Mouse (Mus musculus) spleen, adult 2 months (tissue): ENCODE measurements around the gene Pde4d. TPM values are rescaled to one million over a fixed set of nuclear protein-coding genes. Genes with fewer than 3 reads are reported as not detected.
A peak's percentile ranks its signal among the peaks of the same experiment; 100 is the strongest.
"Not testable (repeated sequence)": the region's sequence is repeated elsewhere in the genome, so short reads cannot be mapped to it uniquely, and the experiment has no call there.

ENCODE experiments used
- DNase-seq, 2 experiments: peaks; one replicate each; pipeline versions ENCODE4 v3.0.0 to v3.0.0-alpha.2; 2012 to 2021; ENCODE audit warnings: low spot score in 2 of 2, low read depth in 1 of 2
- H3K27ac ChIP-seq: fragments of 200-500 bp; 2 replicates; pipeline ENCODE4 v1.5.1; 2012; ENCODE audit warnings: low read length, inconsistent platforms; ENCODE audit not compliant: insufficient read depth
- H3K27me3 ChIP-seq: fragments of 200-500 bp; 2 replicates; pipeline ENCODE4 v1.6.1; 2012; ENCODE audit warnings: mild to moderate bottlenecking, moderate library complexity, low read length, inconsistent platforms; ENCODE audit not compliant: control insufficient read depth, insufficient read depth
- H3K36me3 ChIP-seq: fragments of 200-500 bp; 2 replicates; pipeline ENCODE4 v1.6.1; 2012; ENCODE audit warnings: mild to moderate bottlenecking, low read length, inconsistent platforms; ENCODE audit not compliant: control insufficient read depth, insufficient read depth
- H3K4me1 ChIP-seq: fragments of 200-500 bp; 2 replicates; pipeline ENCODE4 v1.6.1; 2011; ENCODE audit warnings: inconsistent platforms; ENCODE audit not compliant: control insufficient read depth, insufficient read depth, insufficient read length
- H3K4me3 ChIP-seq: fragments of 200-500 bp; 2 replicates; pipeline ENCODE4 v1.5.1; 2011; ENCODE audit warnings: mild to moderate bottlenecking, inconsistent platforms; ENCODE audit not compliant: insufficient read depth, insufficient read length; ENCODE audit errors: extremely low read depth
- CTCF ChIP-seq: fragments of 200-500 bp; IDR thresholded peaks from 2 replicates; pipeline ENCODE4 v1.5.1; 2011; ENCODE audit warnings: mild to moderate bottlenecking, inconsistent platforms; ENCODE audit not compliant: insufficient read depth, insufficient read length, insufficient replicate concordance; ENCODE audit errors: extremely low read depth
- POLR2A ChIP-seq: fragments of 200-500 bp; IDR thresholded peaks from 2 replicates; pipeline ENCODE4 v1.6.1; 2011; ENCODE audit warnings: low read depth, low read length, inconsistent platforms
- WGBS: fragments of 180-500 bp; shearing (Covaris S2); methylation state at CpG from one replicate; pipeline ENCODE4 v1.1.7; 2018; 5-methylcytosine and 5-hydroxymethylcytosine counted together
- polyA plus RNA-seq: library from polyadenylated mRNA; depleted of rRNA; stranded (reverse); fragments of >200 nt; gene quantifications from 2 replicates; pipeline ENCODE4 v1.2.3, GENCODE M21; 2012

Pde4d gene
- polyA plus RNA-seq, 1 experiment = 4.8 TPM

- TF ChIP-seq CTCF = no peak
- TF ChIP-seq POLR2A = no peak
- no peak for DNase-seq
- Histone ChIP-seq H3K4me1 (no peaks in the 10 kb centered on the region), H3K27ac (no peak overlapping the region), H3K27me3 (no peaks in the 10 kb centered on the region), H3K36me3 (no peaks in the 10 kb centered on the region), H3K4me3 (no peak overlapping the region)
- WGBS = 95% methylated on average over 4 of the region's 4 CpGs
Measured at GRCm38 (mm10) chr13:109891910-109892265, 1442.1 kb downstream of the Pde4d start.

DNA sequence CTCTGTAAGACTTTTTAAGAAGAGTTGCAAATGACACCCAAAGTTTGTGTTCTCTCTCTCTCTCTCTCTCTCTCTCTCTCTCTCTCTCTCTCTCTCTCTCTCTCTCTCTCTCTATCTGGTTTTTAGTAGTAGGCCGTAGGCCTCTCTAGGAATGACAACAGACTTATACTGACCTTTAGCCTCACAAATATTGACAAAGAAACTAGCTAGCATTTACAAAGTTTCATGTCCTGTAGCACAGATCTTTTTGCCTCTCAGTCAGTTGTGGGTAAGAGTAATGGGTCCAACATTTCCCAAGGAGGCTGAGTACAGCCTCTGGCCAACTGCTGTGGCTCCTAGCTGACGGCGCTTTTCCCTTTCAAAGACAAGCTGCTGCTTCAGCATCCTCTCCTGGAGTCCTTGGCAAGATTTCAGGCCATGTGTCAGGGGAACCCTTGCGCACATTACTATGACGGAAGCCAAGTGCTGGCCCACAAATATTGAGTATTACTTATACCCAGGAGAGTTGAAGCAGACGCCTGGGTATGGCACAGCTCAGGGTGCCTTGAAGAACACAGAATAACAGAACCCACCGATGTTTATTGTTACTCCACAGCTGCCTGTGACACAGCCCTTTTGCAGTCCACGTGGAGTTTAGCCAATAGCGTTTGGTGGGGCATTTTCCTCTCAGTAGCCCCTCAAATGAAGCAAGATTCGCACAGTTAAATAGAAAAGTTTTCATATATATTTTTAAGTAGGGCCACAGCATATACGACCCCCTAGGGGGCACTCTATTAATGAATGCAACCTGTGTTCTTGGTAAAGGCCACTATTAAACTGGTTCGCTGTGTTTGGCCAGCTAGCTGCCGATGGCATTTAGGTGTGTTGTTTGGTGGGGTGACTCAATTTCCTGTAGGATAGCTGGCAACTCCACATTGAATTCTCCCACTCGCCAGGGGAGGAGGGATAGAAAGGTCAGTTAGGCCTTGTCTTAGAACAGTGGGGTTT, 1450.0 kb downstream of the Pde4d start:
- no peak for DNase-seq
- Histone ChIP-seq H3K36me3 (no peaks in the 10 kb centered on the region), H3K27ac (no peak overlapping the region), H3K4me1 (no peaks in the 10 kb centered on the region), H3K4me3 (no peak overlapping the region), H3K27me3 (no peaks in the 10 kb centered on the region)
- no peak for TF ChIP-seq POLR2A
- TF ChIP-seq CTCF = no peak
- WGBS = 85% methylated on average over 14 of the region's 14 CpGs

DNA sequence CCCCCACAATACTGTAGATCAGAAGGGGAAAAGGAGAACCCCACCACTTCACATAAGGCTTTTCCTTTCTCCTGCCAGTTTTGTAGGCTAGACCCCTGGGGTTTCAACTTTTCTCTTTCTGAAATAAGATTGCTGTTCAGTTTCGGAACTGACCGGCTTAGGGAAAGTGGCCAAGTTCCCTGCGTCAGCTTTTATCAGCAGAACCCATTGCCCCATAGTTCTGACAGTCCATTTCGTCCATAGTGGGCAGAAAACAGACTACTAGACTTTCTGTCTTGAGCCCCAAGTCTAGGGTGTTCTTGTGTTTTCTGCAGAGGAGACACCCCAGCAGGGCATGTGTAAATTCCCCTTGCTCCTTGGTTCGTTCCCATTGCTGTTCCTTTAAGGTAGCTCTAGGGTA, 1452.1 kb downstream of the Pde4d start:
- 82% methylated on average over 5 of the region's 5 CpGs for WGBS
- no peak for TF ChIP-seq CTCF
- no peak for TF ChIP-seq POLR2A
- Histone ChIP-seq H3K36me3 (no peaks in the 10 kb centered on the region), H3K4me3 (no peak overlapping the region), H3K4me1 (no peaks in the 10 kb centered on the region), H3K27me3 (no peaks in the 10 kb centered on the region), H3K27ac (no peak overlapping the region)
- no peak for DNase-seq

GRCm38 (mm10) chr13:109902460-109902854, 1452.7 kb downstream of the Pde4d start:
- H3K36me3 ChIP-seq, H3K4me1 ChIP-seq, H3K27me3 ChIP-seq: not testable (repeated sequence)
- H3K27ac ChIP-seq = peak overlapping the region; percentile 81
- peak in 1 of 2 experiments; percentile 49 for DNase-seq
- H3K4me3 ChIP-seq = peak overlapping the region; percentile 72
- under 1% methylated on average over 28 of the region's 28 CpGs for WGBS

GRCm38 (mm10) chr13:109902855-109903763, 1453.4 kb downstream of the Pde4d start:
- no peaks in the 10 kb centered on the region for H3K4me1 ChIP-seq
- no peaks in the 10 kb centered on the region for H3K27me3 ChIP-seq
- DNase-seq = peak in 1 of 2 experiments; percentile 65
- 1% methylated on average over 86 of the region's 91 CpGs for WGBS
- H3K4me3 ChIP-seq = peak overlapping the region; percentile 72
- TF ChIP-seq CTCF = 0 out of 2 replicates have a peak, but pooled peaks have one; percentile 12
- TF ChIP-seq POLR2A = no peak
- H3K27ac ChIP-seq = peak overlapping the region; percentile 81
- H3K36me3 ChIP-seq = no peaks in the 10 kb centered on the region

GRCm38 (mm10) chr13:109903764-109904510, 1454.2 kb downstream of the Pde4d start:
- no peak for DNase-seq
- Histone ChIP-seq H3K36me3 (no peaks in the 10 kb centered on the region), H3K27ac (peak overlapping the region; percentile 81), H3K4me1 (no peaks in the 10 kb centered on the region), H3K27me3 (no peaks in the 10 kb centered on the region), H3K4me3 (peak overlapping the region; percentile 72)
- TF ChIP-seq CTCF (no peak), POLR2A (no peak)
- WGBS = 29% methylated on average over 14 of the region's 14 CpGs
